ENCODE assay signal across 17 mouse cellular contexts in genomic region chr9:53344646-53345432, GRCm38 (mm10). TPM values are rescaled to one million over a fixed set of nuclear protein-coding genes. Genes with fewer than 3 reads are reported as not detected.
A peak's percentile ranks its signal among the peaks of the same experiment; 100 is the strongest.
DNase-seq lines count a peak whose midpoint lies in the region; ATAC-seq and TF ChIP-seq lines count a peak whose summit lies in the region.
"Had no signal": no experiment of that assay in that cellular context is flagged by ENCODE, and none has a peak within 500 bp of the region (broad histone marks: within the 10 kb centered on the region; RNA-seq: fewer than 3 reads in every experiment).

No protein-coding gene starts in this region.

- no peak overlapping the region for H3K4me2 ChIP-seq in midbrain, embryonic 11.5 days
- H3K4me2 ChIP-seq: hindbrain, embryonic 13.5 days; liver, embryonic 15.5 days had no signal

- no peaks in the 10 kb centered on the region for H3K36me3 ChIP-seq in midbrain, embryonic 11.5 days (ENCODE audit: control insufficient read depth, insufficient read depth, low read length)
- no peaks in the 10 kb centered on the region for H3K36me3 ChIP-seq in forebrain, embryonic 10.5 days (replicated peaks)
- H3K36me3 ChIP-seq: hindbrain, embryonic 13.5 days; liver, embryonic 15.5 days had no signal

- peak; percentile 32 for DNase-seq in layer of hippocampus, adult 9-11 months
- no peak for DNase-seq in layer of hippocampus, adult 2 months (ENCODE audit: low spot score in 2 of 2)
- peak; percentile 56 for DNase-seq in right cerebral cortex, postnatal 25 days
- no peak for DNase-seq in right cerebral cortex, postnatal 4 days
- DNase-seq in cerebellum, adult 8-10 months, result peak; percentile 81
- no peak for DNase-seq in midbrain, embryonic 11.5 days (ENCODE audit: low spot score, missing footprints)
- DNase-seq in forebrain, embryonic 10.5 days (ENCODE audit: extremely low spot score, low spot score), result no peak
- DNase-seq: adrenal gland, postnatal 14 days; heart, adult 2 months; lung, postnatal 14 days; retina, postnatal 1 day; thymus, adult 2 months had no signal

- H3K4me3 ChIP-seq in layer of hippocampus, adult 2 months, result no peak overlapping the region
- no peak overlapping the region for H3K4me3 ChIP-seq in midbrain, embryonic 11.5 days (ENCODE audit: low read depth, low read length)
- H3K4me3 ChIP-seq in forebrain, embryonic 10.5 days, result no peak overlapping the region
- H3K4me3 ChIP-seq: heart, adult 2 months; hindbrain, embryonic 13.5 days; liver, embryonic 15.5 days had no signal

- no peak for ATAC-seq in midbrain, embryonic 11.5 days (ENCODE audit: low FRiP score)
- ATAC-seq: intestine, embryonic 16.5 days had no signal

- no peaks in the 10 kb centered on the region for H3K9me3 ChIP-seq in midbrain, embryonic 11.5 days (ENCODE audit: control insufficient read depth, low read length)
- H3K9me3 ChIP-seq in forebrain, embryonic 10.5 days, result no peaks in the 10 kb centered on the region
- H3K9me3 ChIP-seq: liver, embryonic 15.5 days had no signal

- TF ChIP-seq CTCF in layer of hippocampus, adult 2 months (conservative IDR thresholded peaks at IDR 0.05), result no peak

- peaks cover 5% of the 10 kb centered on the region; the same call in 1 of the 2 replicates for H3K27me3 ChIP-seq in midbrain, embryonic 11.5 days (ENCODE audit: control insufficient read depth, insufficient read depth, low read length)
- peaks cover 27% of the 10 kb centered on the region for H3K27me3 ChIP-seq in forebrain, embryonic 10.5 days (ENCODE audit: poor library complexity, severe bottlenecking)

- H3K27ac ChIP-seq in layer of hippocampus, adult 2 months, result no peak overlapping the region
- H3K27ac ChIP-seq in midbrain, embryonic 11.5 days (ENCODE audit: low read depth, low read length), result no peak overlapping the region
- H3K27ac ChIP-seq in forebrain, embryonic 10.5 days, result no peak overlapping the region
- H3K27ac ChIP-seq: heart, adult 2 months; hindbrain, embryonic 13.5 days; kidney, postnatal 0 days; liver, embryonic 15.5 days had no signal

- no peak overlapping the region for H3K9ac ChIP-seq in midbrain, embryonic 11.5 days (ENCODE audit: low read length)
- H3K9ac ChIP-seq: hindbrain, embryonic 13.5 days; liver, embryonic 15.5 days had no signal

- H3K4me1 ChIP-seq in midbrain, embryonic 11.5 days (ENCODE audit: control insufficient read depth, insufficient read depth, low read length), result no peaks in the 10 kb centered on the region; the same call in 1 of the 2 replicates
- H3K4me1 ChIP-seq in forebrain, embryonic 10.5 days, result peaks cover 7% of the 10 kb centered on the region

- 91% methylated on average over 9 of the region's 9 CpGs for WGBS in midbrain, embryonic 11.5 days
- 91% methylated on average over 9 of the region's 9 CpGs for WGBS in forebrain, embryonic 10.5 days

RNA-seq across cellular contexts. Expression of gene Kdelc2, which starts 39.0 kb away (rescaled TPM):
- total RNA-seq in layer of hippocampus, adult 2 months (2021), result 1 to 10 TPM; 5.5 to 6.1 TPM
- 11.0 and 12.9 TPM in 2 replicates for polyA plus RNA-seq in midbrain, embryonic 11.5 days (2014; fragmentation: Nextera tagmentation; extraction: Ambion mirVana)
- 8.6 and 8.7 TPM in 2 replicates for polyA plus RNA-seq in forebrain, embryonic 10.5 days (2016; fragmentation: Nextera tagmentation; extraction: Ambion mirVana)

RNA-seq across cellular contexts. Expression of gene Exph5, which starts 43.4 kb away (rescaled TPM):
- 1 to 10 TPM; 3.7 to 4.0 TPM for total RNA-seq in layer of hippocampus, adult 2 months (2021)
- 0.70 TPM in 2 replicates for polyA plus RNA-seq in midbrain, embryonic 11.5 days (2014; fragmentation: Nextera tagmentation; extraction: Ambion mirVana)
- 0.58 and 0.66 TPM in 2 replicates for polyA plus RNA-seq in forebrain, embryonic 10.5 days (2016; fragmentation: Nextera tagmentation; extraction: Ambion mirVana)
- total RNA-seq: monocyte, adult 5-6 weeks had no signal

RNA-seq across cellular contexts. Expression of gene 4930550C14Rik, which starts 57.3 kb away (rescaled TPM):
- not detected for total RNA-seq in layer of hippocampus, adult 2 months (2021)
- 0.30 and 0.34 TPM in 2 replicates for polyA plus RNA-seq in midbrain, embryonic 11.5 days (2014; fragmentation: Nextera tagmentation; extraction: Ambion mirVana)
- 0.30 and 0.39 TPM in 2 replicates for polyA plus RNA-seq in forebrain, embryonic 10.5 days (2016; fragmentation: Nextera tagmentation; extraction: Ambion mirVana)
- total RNA-seq: heart, adult 2 months; monocyte, adult 5-6 weeks had no signal

Comparison
In these comparisons a context has a peak if more than half of its experiments do, and no peak if none do; other contexts are left out.
1. DNase-seq: peak in layer of hippocampus, adult 9-11 months (single experiment), right cerebral cortex, postnatal 25 days (single experiment) and cerebellum, adult 8-10 months (single experiment); none in layer of hippocampus, adult 2 months (0 of 2), right cerebral cortex, postnatal 4 days (single experiment), midbrain, embryonic 11.5 days (single experiment) and forebrain, embryonic 10.5 days (single experiment).